Mouse (Mus musculus): ENCODE data around the gene Coq7. TPM values are rescaled to one million over a fixed set of nuclear protein-coding genes. Genes with fewer than 3 reads are reported as not detected.

The Coq7 gene
- polyA plus RNA-seq, 1 experiment from 2014 or later: 58.8 TPM

- peaks cover 1% of the 10 kb centered on the region; the same call in 1 of the 2 replicates for H3K36me3 ChIP-seq
- no peaks in the 10 kb centered on the region for H3K9me3 ChIP-seq (replicated peaks)
- WGBS (ENCODE audit: insufficient replicate concordance): 55% methylated on average over 4 of the region's 4 CpGs
- ATAC-seq (ENCODE audit: low read depth): no peak
- H3K4me1 ChIP-seq (replicated peaks): peaks cover 16% of the 10 kb centered on the region
- DNase-seq: no peak
- no peak overlapping the region for H3K4me3 ChIP-seq (replicated peaks)
- H3K4me2 ChIP-seq: no peak overlapping the region
- no peak overlapping the region for H3K9ac ChIP-seq
- peaks cover 31% of the 10 kb centered on the region for H3K27me3 ChIP-seq
- H3K27ac ChIP-seq: no peak overlapping the region
These were observed 38.1 kb downstream of the Coq7 start for GRCm38 (mm10) chr7:118494892-118495579.

GRCm38 (mm10) chr7:118493892-118494291 lies 39.3 kb downstream of the Coq7 start:
- 73% methylated on average over 9 of the region's 9 CpGs for WGBS (ENCODE audit: insufficient replicate concordance)

GRCm38 (mm10) chr7:118491431-118492147 lies 41.6 kb downstream of the Coq7 start, which contains the start of gene Itpripl2:
Gene Itpripl2 (minus strand): TSS chr7:118491975.
- Histone ChIP-seq H3K4me2 (peak within 1 kb of the TSS; percentile 68), H3K27me3 (peaks cover 41% of the 10 kb centered on the region), H3K9ac (peak within 1 kb of the TSS; percentile 76), H3K9me3 (replicated peaks) (no peaks in the 10 kb centered on the region), H3K27ac (peak within 1 kb of the TSS; percentile 77), H3K4me1 (replicated peaks) (peaks cover 33% of the 10 kb centered on the region), H3K4me3 (replicated peaks) (peak within 1 kb of the TSS; percentile 64), H3K36me3 (peaks cover 10% of the 10 kb centered on the region)
- DNase-seq (peak; percentile 27), ATAC-seq (ENCODE audit: low read depth) (peak; percentile 74)
- under 1% methylated on average over 52 of the region's 55 CpGs for WGBS (ENCODE audit: insufficient replicate concordance)

More at GRCm38 (mm10) chr7:118493892-118494291, 39.3 kb downstream of the Coq7 start:
- no peak overlapping the region for H3K4me2 ChIP-seq
- peaks cover 27% of the 10 kb centered on the region for H3K4me1 ChIP-seq (replicated peaks)
- peaks cover 41% of the 10 kb centered on the region for H3K27me3 ChIP-seq
- no peak overlapping the region for H3K27ac ChIP-seq
- ATAC-seq (ENCODE audit: low read depth) (no peak), DNase-seq (no peak)
- H3K4me3 ChIP-seq (replicated peaks): no peak overlapping the region
- H3K36me3 ChIP-seq: peaks cover 10% of the 10 kb centered on the region
- H3K9me3 ChIP-seq (replicated peaks): no peaks in the 10 kb centered on the region
- no peak overlapping the region for H3K9ac ChIP-seq

GRCm38 (mm10) chr7:118490666-118491430 lies 42.3 kb downstream of the Coq7 start:
- Histone ChIP-seq H3K27me3 (peaks cover 41% of the 10 kb centered on the region), H3K4me1 (replicated peaks) (peaks cover 33% of the 10 kb centered on the region), H3K4me3 (replicated peaks) (peak overlapping the region; percentile 64), H3K9ac (peak overlapping the region; percentile 76), H3K36me3 (peaks cover 10% of the 10 kb centered on the region), H3K9me3 (replicated peaks) (no peaks in the 10 kb centered on the region), H3K4me2 (peak overlapping the region; percentile 68), H3K27ac (peak overlapping the region; percentile 77)
- DNase-seq: no peak
- ATAC-seq (ENCODE audit: low read depth): no peak; the same call in 1 of the 2 replicates
- WGBS (ENCODE audit: insufficient replicate concordance): 12% methylated on average over 67 of the region's 67 CpGs

- Histone ChIP-seq H3K9ac (0 out of 2 replicates have a peak overlapping the region, but pooled peaks have one; percentile 6), H3K4me2 (peak overlapping the region; percentile 68), H3K27ac (no peak overlapping the region), H3K9me3 (replicated peaks) (no peaks in the 10 kb centered on the region), H3K27me3 (peaks cover 41% of the 10 kb centered on the region), H3K4me1 (replicated peaks) (peaks cover 33% of the 10 kb centered on the region), H3K36me3 (peaks cover 10% of the 10 kb centered on the region), H3K4me3 (replicated peaks) (peak overlapping the region; percentile 64)
- ATAC-seq (ENCODE audit: low read depth): no peak
- DNase-seq: no peak
- WGBS (ENCODE audit: insufficient replicate concordance): 59% methylated on average over 57 of the region's 57 CpGs
These were observed 43.2 kb downstream of the Coq7 start for GRCm38 (mm10) chr7:118489706-118490665.

- ATAC-seq (ENCODE audit: low read depth) (no peak), DNase-seq (no peak)
- Histone ChIP-seq H3K36me3 (peaks cover 10% of the 10 kb centered on the region), H3K4me1 (replicated peaks) (peaks cover 33% of the 10 kb centered on the region), H3K4me2 (peak overlapping the region; percentile 33), H3K4me3 (replicated peaks) (no peak overlapping the region), H3K9me3 (replicated peaks) (no peaks in the 10 kb centered on the region), H3K9ac (no peak overlapping the region), H3K27me3 (peaks cover 38% of the 10 kb centered on the region), H3K27ac (no peak overlapping the region)
- WGBS (ENCODE audit: insufficient replicate concordance): 35% methylated on average over 8 of the region's 8 CpGs
These were observed 45.0 kb downstream of the Coq7 start for GRCm38 (mm10) chr7:118488060-118488664.

- Histone ChIP-seq H3K36me3 (peaks cover 10% of the 10 kb centered on the region), H3K9me3 (replicated peaks) (no peaks in the 10 kb centered on the region), H3K9ac (no peak overlapping the region), H3K4me3 (replicated peaks) (no peak overlapping the region), H3K27me3 (peaks cover 28% of the 10 kb centered on the region), H3K4me2 (no peak overlapping the region), H3K27ac (no peak overlapping the region), H3K4me1 (replicated peaks) (peaks cover 28% of the 10 kb centered on the region)
- ATAC-seq (ENCODE audit: low read depth) (no peak), DNase-seq (no peak)
- WGBS (ENCODE audit: insufficient replicate concordance): 60% methylated on average over 5 of the region's 5 CpGs
These were observed 46.2 kb downstream of the Coq7 start for GRCm38 (mm10) chr7:118486917-118487316.

- no peak for DNase-seq
- ATAC-seq (ENCODE audit: low read depth): no peak
These were observed 49.2 kb downstream of the Coq7 start for GRCm38 (mm10) chr7:118483996-118484395.

GRCm38 (mm10) chr7:118482001-118482400 lies 51.2 kb downstream of the Coq7 start:
- no peaks in the 10 kb centered on the region for H3K4me1 ChIP-seq (replicated peaks)
- no peaks in the 10 kb centered on the region for H3K9me3 ChIP-seq (replicated peaks)
- WGBS (ENCODE audit: insufficient replicate concordance): 74% methylated on average over 2 of the region's 2 CpGs
- no peaks in the 10 kb centered on the region for H3K27me3 ChIP-seq
- H3K36me3 ChIP-seq: no peaks in the 10 kb centered on the region
- no peak overlapping the region for H3K9ac ChIP-seq
- no peak for DNase-seq
- no peak overlapping the region for H3K4me3 ChIP-seq (replicated peaks)
- H3K27ac ChIP-seq: no peak overlapping the region
- ATAC-seq (ENCODE audit: low read depth): no peak
- no peak overlapping the region for H3K4me2 ChIP-seq

More at GRCm38 (mm10) chr7:118483996-118484395, 49.2 kb downstream of the Coq7 start:
- Histone ChIP-seq H3K4me2 (no peak overlapping the region), H3K4me1 (replicated peaks) (peaks cover 6% of the 10 kb centered on the region; the same call in 1 of the 2 replicates), H3K27me3 (no peaks in the 10 kb centered on the region), H3K4me3 (replicated peaks) (no peak overlapping the region), H3K9ac (no peak overlapping the region), H3K9me3 (replicated peaks) (no peaks in the 10 kb centered on the region), H3K36me3 (no peaks in the 10 kb centered on the region), H3K27ac (no peak overlapping the region)
- WGBS (ENCODE audit: insufficient replicate concordance): 50% methylated on average over 1 of the region's 1 CpGs
